Mouse (Mus musculus): ENCODE data around the gene Grip2. TPM values are rescaled to one million over a fixed set of nuclear protein-coding genes. Genes with fewer than 3 reads are reported as not detected.

Grip2 gene
- total and polyA plus RNA-seq, 2 experiments from 2014 or later = 5.2 to 19.2 TPM

GRCm38 (mm10) chr6:91727361-91727760, 99.7 kb downstream of the Grip2 start:
- Histone ChIP-seq H3K9me3 (ENCODE audit: low read length) (no peaks in the 10 kb centered on the region), H3K27ac (peak overlapping the region; percentile 13; the same call in 1 of the 2 replicates), H3K4me2 (ENCODE audit: low read depth, low read length) (no peak overlapping the region), H3K4me3 (ENCODE audit: low read length) (no peak overlapping the region), H3K27me3 (ENCODE audit: insufficient read depth, low read length) (no peaks in the 10 kb centered on the region), H3K4me1 (ENCODE audit: insufficient read depth, low read length) (peaks cover 6% of the 10 kb centered on the region), H3K36me3 (ENCODE audit: insufficient read depth, low read length) (peaks cover 27% of the 10 kb centered on the region), H3K9ac (replicated peaks; ENCODE audit: low read length) (no peak overlapping the region)
- DNase-seq (ENCODE audit: low spot score) (no peak), ATAC-seq (no peak)
- WGBS = 48% methylated on average over 1 of the region's 1 CpGs
- TF ChIP-seq CTCF (IDR thresholded peaks at IDR 0.05; ENCODE audit: low read depth) = no peak

- Histone ChIP-seq H3K9me3 (ENCODE audit: low read length) (no peaks in the 10 kb centered on the region), H3K4me3 (ENCODE audit: low read length) (no peak overlapping the region), H3K4me1 (ENCODE audit: insufficient read depth, low read length) (peaks cover 29% of the 10 kb centered on the region), H3K9ac (replicated peaks; ENCODE audit: low read length) (no peak overlapping the region), H3K4me2 (ENCODE audit: low read depth, low read length) (no peak overlapping the region), H3K27ac (peak overlapping the region; percentile 62), H3K27me3 (ENCODE audit: insufficient read depth, low read length) (no peaks in the 10 kb centered on the region), H3K36me3 (ENCODE audit: insufficient read depth, low read length) (peaks cover 25% of the 10 kb centered on the region)
- 0 out of 2 replicates have a peak, but pooled peaks have one; percentile 6 for ATAC-seq
- TF ChIP-seq CTCF (IDR thresholded peaks at IDR 0.05; ENCODE audit: low read depth) = no peak
- no peak for DNase-seq (ENCODE audit: low spot score)
- 38% methylated on average over 12 of the region's 12 CpGs for WGBS
Observed at GRCm38 (mm10) chr6:91721215-91721701, 105.8 kb downstream of the Grip2 start.

- DNase-seq (ENCODE audit: low spot score) = no peak
- Histone ChIP-seq H3K9ac (replicated peaks; ENCODE audit: low read length) (peak overlapping the region; percentile 25; the same call in 1 of the 2 replicates), H3K27ac (peak overlapping the region; percentile 84), H3K27me3 (ENCODE audit: insufficient read depth, low read length) (no peaks in the 10 kb centered on the region), H3K4me3 (ENCODE audit: low read length) (no peak overlapping the region), H3K4me2 (ENCODE audit: low read depth, low read length) (peak overlapping the region; percentile 27; the same call in 1 of the 2 replicates), H3K4me1 (ENCODE audit: insufficient read depth, low read length) (peaks cover 29% of the 10 kb centered on the region), H3K9me3 (ENCODE audit: low read length) (no peaks in the 10 kb centered on the region), H3K36me3 (ENCODE audit: insufficient read depth, low read length) (peaks cover 20% of the 10 kb centered on the region)
- peak; percentile 6; the same call in 1 of the 2 replicates for ATAC-seq
- no peak for TF ChIP-seq CTCF (IDR thresholded peaks at IDR 0.05; ENCODE audit: low read depth)
- WGBS = 28% methylated on average over 4 of the region's 4 CpGs
Observed at GRCm38 (mm10) chr6:91720588-91721214, 106.3 kb downstream of the Grip2 start.

- Histone ChIP-seq H3K27me3 (ENCODE audit: insufficient read depth, low read length) (no peaks in the 10 kb centered on the region), H3K9me3 (ENCODE audit: low read length) (no peaks in the 10 kb centered on the region), H3K4me1 (ENCODE audit: insufficient read depth, low read length) (peaks cover 29% of the 10 kb centered on the region), H3K4me2 (ENCODE audit: low read depth, low read length) (peak overlapping the region; percentile 27), H3K27ac (peak overlapping the region; percentile 84), H3K36me3 (ENCODE audit: insufficient read depth, low read length) (peaks cover 19% of the 10 kb centered on the region), H3K9ac (replicated peaks; ENCODE audit: low read length) (peak overlapping the region; percentile 33; the same call in 1 of the 2 replicates), H3K4me3 (ENCODE audit: low read length) (no peak overlapping the region)
- ATAC-seq (peak; percentile 79), DNase-seq (ENCODE audit: low spot score) (peak; percentile 83)
- peak; percentile 22; the same call in 1 of the 2 replicates for TF ChIP-seq CTCF (IDR thresholded peaks at IDR 0.05; ENCODE audit: low read depth)
- WGBS = 6% methylated on average over 9 of the region's 9 CpGs
Observed at GRCm38 (mm10) chr6:91719865-91720533, 107.1 kb downstream of the Grip2 start.

GRCm38 (mm10) chr6:91719042-91719747, 107.9 kb downstream of the Grip2 start:
- peak; percentile 23; the same call in 1 of the 2 replicates for TF ChIP-seq CTCF (IDR thresholded peaks at IDR 0.05; ENCODE audit: low read depth)
- Histone ChIP-seq H3K4me2 (ENCODE audit: low read depth, low read length) (peak overlapping the region; percentile 27), H3K9ac (replicated peaks; ENCODE audit: low read length) (peak overlapping the region; percentile 33; the same call in 1 of the 2 replicates), H3K36me3 (ENCODE audit: insufficient read depth, low read length) (peaks cover 17% of the 10 kb centered on the region), H3K27ac (peak overlapping the region; percentile 84), H3K4me1 (ENCODE audit: insufficient read depth, low read length) (peaks cover 29% of the 10 kb centered on the region), H3K4me3 (ENCODE audit: low read length) (no peak overlapping the region), H3K9me3 (ENCODE audit: low read length) (no peaks in the 10 kb centered on the region), H3K27me3 (ENCODE audit: insufficient read depth, low read length) (no peaks in the 10 kb centered on the region)
- peak; percentile 84 for DNase-seq (ENCODE audit: low spot score)
- 37% methylated on average over 6 of the region's 6 CpGs for WGBS
- peak; percentile 77 for ATAC-seq

GRCm38 (mm10) chr6:91718603-91719002, 108.4 kb downstream of the Grip2 start:
- no peaks in the 10 kb centered on the region for H3K9me3 ChIP-seq (ENCODE audit: low read length)
- H3K36me3 ChIP-seq (ENCODE audit: insufficient read depth, low read length) = peaks cover 11% of the 10 kb centered on the region; the same call in 1 of the 2 replicates
- no peak for DNase-seq (ENCODE audit: low spot score)
- no peak for ATAC-seq
- H3K4me1 ChIP-seq (ENCODE audit: insufficient read depth, low read length) = peaks cover 29% of the 10 kb centered on the region
- no peak for TF ChIP-seq CTCF (IDR thresholded peaks at IDR 0.05; ENCODE audit: low read depth)
- H3K27me3 ChIP-seq (ENCODE audit: insufficient read depth, low read length) = no peaks in the 10 kb centered on the region
- peak overlapping the region; percentile 35; the same call in 1 of the 2 replicates for H3K9ac ChIP-seq (replicated peaks; ENCODE audit: low read length)
- peak overlapping the region; percentile 84 for H3K27ac ChIP-seq
- 33% methylated on average over 3 of the region's 3 CpGs for WGBS
- H3K4me2 ChIP-seq (ENCODE audit: low read depth, low read length) = no peak overlapping the region
- no peak overlapping the region for H3K4me3 ChIP-seq (ENCODE audit: low read length)
